Mouse (Mus musculus) hindbrain, embryonic 10.5 days (tissue): ENCODE measurements around the gene Hist2h2be. TPM values are rescaled to one million over a fixed set of nuclear protein-coding genes. Genes with fewer than 3 reads are reported as not detected.
A peak's percentile ranks its signal among the peaks of the same experiment; 100 is the strongest.
"Not testable (repeated sequence)": the region's sequence is repeated elsewhere in the genome, so short reads cannot be mapped to it uniquely, and the experiment has no call there.

Experiments used
- DNase-seq: peaks from one replicate; pipeline ENCODE4 v3.0.0-alpha.2; 2017; ENCODE audit warnings: low spot score
- H3K27ac ChIP-seq: fragments of 300-500 bp; sonication (generic); 2 replicates; pipeline ENCODE4 v1.5.1; 2016; ENCODE audit warnings: mild to moderate bottlenecking, moderate library complexity
- H3K27me3 ChIP-seq: fragments of 300-500 bp; sonication (generic); 2 replicates; pipeline ENCODE4 v1.6.1; 2016; ENCODE audit warnings: mild to moderate bottlenecking; ENCODE audit not compliant: poor library complexity, insufficient read depth, severe bottlenecking
- H3K36me3 ChIP-seq: fragments of 300-500 bp; sonication (generic); 2 replicates; pipeline ENCODE4 v1.6.1; 2016; ENCODE audit warnings: mild to moderate bottlenecking, moderate library complexity
- H3K4me1 ChIP-seq: fragments of 300-500 bp; sonication (generic); replicated peaks from 2 replicates; pipeline ENCODE4 v1.6.1; 2016; ENCODE audit warnings: mild to moderate bottlenecking
- H3K4me3 ChIP-seq: fragments of 300-500 bp; sonication (generic); 2 replicates; pipeline ENCODE4 v1.5.1; 2016; ENCODE audit warnings: mild to moderate bottlenecking, moderate library complexity
- H3K9me3 ChIP-seq: fragments of 300-500 bp; sonication (generic); 2 replicates; pipeline ENCODE4 v1.6.1; 2016; ENCODE audit warnings: mild to moderate bottlenecking, moderate library complexity
- WGBS: fragments of 180-500 bp; shearing (Covaris S2); methylation state at CpG from one replicate; pipeline ENCODE4 v1.1.7; 2016; 5-methylcytosine and 5-hydroxymethylcytosine counted together
- polyA plus RNA-seq: library from polyadenylated mRNA; unstranded; fragments of >200 nt; fragmentation: Nextera tagmentation; extraction: Ambion mirVana; gene quantifications from 2 replicates; pipeline ENCODE4 v1.2.1, GENCODE M21; 2016

Gene Hist2h2be
- polyA plus RNA-seq, 1 experiment from 2014 or later: 6.0 TPM

- 86% methylated on average over 4 of the region's 4 CpGs for WGBS
- Histone ChIP-seq H3K27me3 (no peaks in the 10 kb centered on the region), H3K27ac (peak overlapping the region; percentile 91), H3K4me1 (peaks cover 24% of the 10 kb centered on the region), H3K9me3 (no peaks in the 10 kb centered on the region), H3K36me3 (no peaks in the 10 kb centered on the region), H3K4me3 (peak overlapping the region; percentile 60)
- peak; percentile 33 for DNase-seq
These were observed 16.0 kb downstream of the Hist2h2be start for GRCm38 (mm10) chr3:96236834-96237334.

GRCm38 (mm10) chr3:96237335-96237903 lies 16.5 kb downstream of the Hist2h2be start:
- Histone ChIP-seq H3K4me1 (peaks cover 24% of the 10 kb centered on the region), H3K27me3 (no peaks in the 10 kb centered on the region), H3K9me3 (no peaks in the 10 kb centered on the region), H3K4me3 (peak overlapping the region; percentile 60), H3K27ac (peak overlapping the region; percentile 91), H3K36me3 (no peaks in the 10 kb centered on the region)
- 32% methylated on average over 7 of the region's 7 CpGs for WGBS
- DNase-seq: peak; percentile 43

- H3K4me1 ChIP-seq: peaks cover 24% of the 10 kb centered on the region
- H3K27ac ChIP-seq: peak overlapping the region; percentile 91
- no peaks in the 10 kb centered on the region for H3K9me3 ChIP-seq
- H3K4me3 ChIP-seq: peak overlapping the region; percentile 60
- H3K27me3 ChIP-seq: no peaks in the 10 kb centered on the region
- DNase-seq: peak; percentile 36
- H3K36me3 ChIP-seq: no peaks in the 10 kb centered on the region
- under 1% methylated on average over 12 of the region's 12 CpGs for WGBS
These were observed 17.1 kb downstream of the Hist2h2be start for GRCm38 (mm10) chr3:96237904-96238511.

GRCm38 (mm10) chr3:96238954-96239793 lies 18.3 kb downstream of the Hist2h2be start, which contains the start of gene Hist2h3c2:
Gene Hist2h3c2, minus strand, starts transcription at chr3:96239127.
- peak within 1 kb of the TSS; percentile 60 for H3K4me3 ChIP-seq
- H3K9me3 ChIP-seq, DNase-seq, H3K27me3 ChIP-seq, H3K36me3 ChIP-seq: not testable (repeated sequence)
- H3K4me1 ChIP-seq: peaks cover 34% of the 10 kb centered on the region
- under 1% methylated on average over 32 of the region's 68 CpGs for WGBS
- H3K27ac ChIP-seq: peak within 1 kb of the TSS; percentile 91

GRCm38 (mm10) chr3:96239949-96240798 lies 19.3 kb downstream of the Hist2h2be start, which contains the start of gene Hist2h2aa2:
Gene Hist2h2aa2, minus strand, starts transcription at chr3:96240276.
- peak; percentile 74 for DNase-seq
- WGBS: 3% methylated on average over 44 of the region's 85 CpGs
- H3K9me3 ChIP-seq, H3K36me3 ChIP-seq, H3K27me3 ChIP-seq: not testable (repeated sequence)
- Histone ChIP-seq H3K4me1 (peaks cover 43% of the 10 kb centered on the region), H3K4me3 (peak within 1 kb of the TSS; percentile 46), H3K27ac (peak within 1 kb of the TSS; percentile 96)

GRCm38 (mm10) chr3:96240799-96241197 lies 19.9 kb downstream of the Hist2h2be start:
- Histone ChIP-seq H3K4me1 (peaks cover 43% of the 10 kb centered on the region), H3K27me3 (no peaks in the 10 kb centered on the region), H3K9me3 (no peaks in the 10 kb centered on the region), H3K4me3 (peak overlapping the region; percentile 42), H3K27ac (peak overlapping the region; percentile 96), H3K36me3 (no peaks in the 10 kb centered on the region)
- DNase-seq: no peak
- WGBS: 79% methylated on average over 9 of the region's 9 CpGs

GRCm38 (mm10) chr3:96243921-96244572 lies 23.1 kb downstream of the Hist2h2be start:
- Histone ChIP-seq H3K9me3 (no peaks in the 10 kb centered on the region), H3K36me3 (no peaks in the 10 kb centered on the region), H3K27ac (peak overlapping the region; percentile 96), H3K27me3 (no peaks in the 10 kb centered on the region), H3K4me3 (peak overlapping the region; percentile 57; the same call in 1 of the 2 replicates), H3K4me1 (peaks cover 46% of the 10 kb centered on the region)
- DNase-seq: no peak
- WGBS: 85% methylated on average over 7 of the region's 7 CpGs

- peaks cover 48% of the 10 kb centered on the region for H3K4me1 ChIP-seq
- not testable (repeated sequence) for H3K27me3 ChIP-seq
These were observed 24.3 kb downstream of the Hist2h2be start, which contains the start of gene Hist2h2aa1 for GRCm38 (mm10) chr3:96245003-96245886. Gene Hist2h2aa1, plus strand, starts transcription at chr3:96245497.

GRCm38 (mm10) chr3:96246018-96246417 lies 25.1 kb downstream of the Hist2h2be start:
- DNase-seq, H3K9me3 ChIP-seq, H3K27me3 ChIP-seq, H3K36me3 ChIP-seq: not testable (repeated sequence)
- WGBS: 1% methylated on average over 10 of the region's 21 CpGs
- peak overlapping the region; percentile 81 for H3K27ac ChIP-seq
- H3K4me3 ChIP-seq: peak overlapping the region; percentile 44
- peaks cover 48% of the 10 kb centered on the region for H3K4me1 ChIP-seq

More at GRCm38 (mm10) chr3:96245003-96245886, 24.3 kb downstream of the Hist2h2be start, which contains the start of gene Hist2h2aa1:
- peak; percentile 81 for DNase-seq
- not testable (repeated sequence) for H3K9me3 ChIP-seq, H3K36me3 ChIP-seq
- peak within 1 kb of the TSS; percentile 96 for H3K27ac ChIP-seq
- peak within 1 kb of the TSS; percentile 57 for H3K4me3 ChIP-seq
- WGBS: under 1% methylated on average over 45 of the region's 88 CpGs

GRCm38 (mm10) chr3:96246427-96246856 lies 25.5 kb downstream of the Hist2h2be start, which contains the start of gene Hist2h3c1:
Gene Hist2h3c1, plus strand, starts transcription at chr3:96246685.
- under 1% methylated on average over 18 of the region's 47 CpGs for WGBS
- Histone ChIP-seq H3K4me1 (peaks cover 47% of the 10 kb centered on the region), H3K4me3 (peak within 1 kb of the TSS; percentile 59), H3K27ac (peak within 1 kb of the TSS; percentile 89)
- DNase-seq, H3K27me3 ChIP-seq, H3K36me3 ChIP-seq, H3K9me3 ChIP-seq: not testable (repeated sequence)
